Mouse (Mus musculus): ENCODE data around the gene Vwce. TPM values are rescaled to one million over a fixed set of nuclear protein-coding genes. Genes with fewer than 3 reads are reported as not detected.

Vwce gene
- total RNA-seq, 4 experiments from 2014 or later, result 0.64 to 0.96 (median 0.86) TPM

- no peak for DNase-seq (ENCODE audit: low spot score in 2 of 2)
Observed at GRCm38 (mm10) chr19:10640589-10641378, 6.8 kb downstream of the Vwce start.

DNA sequence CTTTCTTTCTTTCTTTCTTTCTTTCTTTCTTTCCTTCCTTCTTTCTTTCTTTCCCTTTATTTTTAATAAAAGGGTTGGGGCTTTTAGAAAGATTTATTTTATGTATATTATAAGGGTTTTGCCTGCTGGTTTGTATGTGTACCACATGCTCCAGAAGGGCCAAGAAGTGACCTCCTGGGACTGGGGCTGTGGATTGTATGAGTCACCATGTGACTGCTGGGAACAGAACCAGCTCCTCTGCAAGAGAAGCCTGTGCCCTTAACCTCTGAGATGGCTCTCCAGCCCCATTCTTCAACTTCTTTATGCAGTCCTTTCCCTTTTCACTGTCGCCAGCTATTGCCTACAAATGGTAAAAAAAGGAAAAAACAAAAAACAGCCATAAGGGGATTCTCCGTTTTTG lies 11.6 kb downstream of the Vwce start:
- DNase-seq (ENCODE audit: low spot score in 2 of 2), result no peak

DNA sequence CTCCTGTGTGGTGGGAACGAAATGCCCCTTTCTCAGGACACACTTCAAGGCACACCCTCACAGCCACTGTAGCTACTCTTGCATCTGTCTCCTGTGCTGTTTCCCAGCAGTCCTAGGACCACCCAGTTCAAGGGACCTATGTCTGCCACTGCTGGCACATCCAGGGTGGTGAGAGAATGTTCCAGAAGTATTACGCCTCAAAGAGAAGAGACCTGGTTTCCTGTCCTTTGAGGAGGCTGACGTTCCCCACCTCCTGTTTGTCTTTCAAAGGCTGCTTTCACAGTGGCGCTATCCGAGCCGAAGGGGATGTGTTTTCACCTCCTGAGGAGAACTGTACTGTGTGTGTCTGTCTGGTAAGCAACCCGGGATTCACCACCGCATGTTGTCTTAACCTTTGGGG lies 14.1 kb downstream of the Vwce start:
- no peak for DNase-seq (ENCODE audit: low spot score in 2 of 2)

DNA sequence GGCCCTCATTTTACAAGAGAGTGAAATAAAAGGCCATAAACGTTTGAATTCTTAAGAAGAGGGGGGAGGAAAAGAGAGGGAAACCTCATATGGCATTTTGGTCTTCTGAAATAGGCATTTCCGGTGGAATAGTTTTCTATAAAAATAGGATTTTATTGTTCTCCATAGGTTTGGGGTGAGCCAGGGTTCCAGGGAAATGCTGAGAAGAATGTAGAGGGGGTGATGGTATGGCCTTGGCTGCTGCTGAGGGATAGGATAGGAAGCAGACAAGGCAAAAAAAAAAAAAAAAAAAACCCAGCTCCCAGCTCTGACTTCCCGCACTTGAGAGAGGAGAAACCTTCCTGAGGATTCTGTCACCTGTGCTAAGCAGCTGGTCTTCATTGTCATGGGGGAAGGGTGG lies 22.0 kb downstream of the Vwce start:
- no peak for DNase-seq (ENCODE audit: low spot score in 2 of 2)

DNA sequence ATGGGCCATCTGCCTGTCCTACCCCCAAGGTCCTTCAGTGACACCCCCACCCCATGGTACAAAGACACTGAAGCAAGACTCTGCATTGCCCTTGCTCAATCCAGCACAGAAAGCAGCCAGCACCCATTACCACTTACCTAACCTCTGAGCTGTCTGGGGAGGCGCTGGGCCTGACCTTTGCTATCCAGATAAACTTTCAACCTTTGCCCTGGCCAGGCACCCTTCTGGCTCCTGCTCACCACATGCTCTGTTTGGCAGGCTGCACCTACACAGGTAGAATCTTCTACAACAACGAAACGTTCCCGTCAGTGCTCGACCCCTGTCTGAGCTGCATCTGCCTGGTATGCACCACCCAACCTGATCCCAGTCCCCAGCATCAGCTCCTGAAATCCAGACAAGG lies 23.7 kb downstream of the Vwce start:
- no peak for DNase-seq (ENCODE audit: low spot score in 2 of 2)

GRCm38 (mm10) chr19:10658406-10658805 lies 24.4 kb downstream of the Vwce start:
- no peak for DNase-seq (ENCODE audit: low spot score in 2 of 2)

GRCm38 (mm10) chr19:10661373-10661772 lies 27.4 kb downstream of the Vwce start:
- no peak for DNase-seq (ENCODE audit: low spot score in 2 of 2)

- no peak for DNase-seq (ENCODE audit: low spot score in 2 of 2)
Observed at GRCm38 (mm10) chr19:10661919-10662318, 27.9 kb downstream of the Vwce start.

DNA sequence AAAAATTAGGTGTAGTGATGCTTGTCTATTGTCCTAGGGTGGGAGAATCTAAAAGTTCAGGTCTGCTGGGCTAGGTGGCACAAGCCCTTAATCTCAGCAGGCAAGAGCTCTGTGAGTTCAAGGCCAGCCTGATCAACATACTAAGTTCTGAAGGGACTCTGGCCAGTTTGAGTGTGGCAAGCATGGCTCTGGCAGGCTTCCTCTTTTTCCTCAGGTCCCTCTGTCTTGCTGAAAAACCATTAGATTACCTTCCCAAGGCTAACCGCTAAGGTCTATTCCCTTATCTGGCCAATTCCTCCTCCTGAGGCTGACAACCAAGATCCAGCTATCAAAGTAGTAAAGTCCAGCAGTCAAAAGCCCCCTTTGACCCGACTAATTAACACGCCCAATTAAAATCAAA lies 28.7 kb downstream of the Vwce start:
- DNase-seq (ENCODE audit: low spot score in 2 of 2), result no peak

DNA sequence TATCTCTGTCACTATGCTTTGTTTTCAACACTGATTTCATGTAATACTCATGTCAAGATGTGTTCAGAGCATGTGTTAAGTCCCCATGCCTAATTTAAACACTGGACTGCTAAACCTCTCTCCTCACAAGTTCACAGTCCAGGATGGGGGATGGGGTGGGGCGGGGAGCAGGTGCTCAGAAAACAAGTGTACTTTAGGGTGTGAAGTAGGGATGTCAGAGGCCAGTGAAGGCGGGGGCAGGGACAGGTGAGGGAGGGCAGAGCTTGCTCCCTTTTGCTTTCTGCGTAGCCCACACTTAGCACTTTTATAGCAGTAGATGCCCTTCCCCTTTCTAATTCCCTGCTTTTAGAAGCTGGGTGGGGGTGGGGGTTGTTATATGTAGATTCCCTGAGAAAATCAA lies 31.1 kb downstream of the Vwce start:
- DNase-seq (ENCODE audit: low spot score in 2 of 2), result no peak

GRCm38 (mm10) chr19:10665499-10665898 lies 31.5 kb downstream of the Vwce start:
- DNase-seq (ENCODE audit: low spot score in 2 of 2), result peak in 1 of 2 experiments; percentile 74

- no peak for DNase-seq (ENCODE audit: low spot score in 2 of 2)
Observed at GRCm38 (mm10) chr19:10671319-10671718, 37.3 kb downstream of the Vwce start.

GRCm38 (mm10) chr19:10671854-10672417 lies 37.9 kb downstream of the Vwce start:
- no peak for DNase-seq (ENCODE audit: low spot score in 2 of 2)

DNA sequence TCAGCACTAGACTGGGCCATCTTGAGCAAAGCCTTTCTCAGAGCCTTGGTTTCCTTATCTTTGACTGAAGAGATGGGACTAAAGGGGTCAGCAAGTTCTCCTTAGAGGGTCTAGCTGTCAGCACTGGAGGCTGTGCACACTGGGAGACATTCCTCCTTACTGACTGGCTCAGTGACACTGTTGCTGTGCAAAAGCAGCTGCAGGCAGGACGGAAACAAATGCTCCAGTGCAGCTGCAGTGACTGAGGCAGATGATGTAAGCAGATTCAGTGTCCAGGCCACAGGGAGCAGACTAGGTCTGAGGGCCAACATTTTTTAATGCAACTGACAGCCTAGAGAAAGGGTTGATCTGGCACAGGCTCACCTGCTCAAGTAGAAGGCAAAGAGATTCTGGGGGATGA lies 39.3 kb downstream of the Vwce start:
- DNase-seq (ENCODE audit: low spot score in 2 of 2), result no peak

- DNase-seq (ENCODE audit: low spot score in 2 of 2), result no peak
Observed at GRCm38 (mm10) chr19:10676656-10677055, 42.6 kb downstream of the Vwce start.

- peak; percentile 59 to 86 for DNase-seq (ENCODE audit: low spot score in 2 of 2)
Observed at GRCm38 (mm10) chr19:10677915-10678771, 44.1 kb downstream of the Vwce start, which contains the start of gene Pga5. Pga5 (minus strand) TSS chr19:10678071.

DNA sequence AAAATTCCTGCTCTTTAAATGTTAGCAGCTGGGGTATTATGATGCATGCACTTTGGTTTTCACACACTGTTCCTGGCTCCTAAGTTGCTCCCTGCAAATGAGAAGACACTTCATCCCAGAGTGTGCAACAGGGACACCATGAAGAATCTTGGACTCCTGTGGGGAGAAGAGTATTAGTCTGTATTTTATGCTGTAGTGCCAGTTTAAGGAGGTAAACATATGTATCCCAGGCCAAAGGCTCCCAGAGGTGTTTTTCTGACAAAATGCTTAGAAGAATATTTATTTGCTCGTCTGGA lies 44.7 kb downstream of the Vwce start:
- DNase-seq (ENCODE audit: low spot score in 2 of 2), result no peak

GRCm38 (mm10) chr19:10681571-10681970 lies 47.6 kb downstream of the Vwce start:
- DNase-seq (ENCODE audit: low spot score in 2 of 2), result no peak

DNA sequence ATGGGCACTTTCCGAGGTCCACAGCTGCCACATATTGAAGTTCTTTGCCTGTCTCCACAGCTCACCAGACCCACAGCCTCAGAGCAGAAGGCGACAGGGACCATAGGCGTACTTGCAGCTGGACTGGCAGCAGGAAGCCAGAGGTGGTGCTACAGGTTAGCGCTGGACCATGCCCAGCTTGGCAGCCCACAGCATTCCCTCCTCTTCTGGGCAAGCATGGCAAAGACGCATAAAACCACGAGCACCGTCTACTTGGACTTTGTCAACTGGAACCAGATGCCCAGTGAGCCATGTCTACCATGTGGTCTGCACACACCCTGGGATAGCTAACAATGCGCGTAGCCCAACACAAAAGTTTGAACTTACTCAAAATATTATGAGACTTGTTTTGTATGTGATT lies 51.1 kb downstream of the Vwce start:
- no peak for DNase-seq (ENCODE audit: low spot score in 2 of 2)

DNA sequence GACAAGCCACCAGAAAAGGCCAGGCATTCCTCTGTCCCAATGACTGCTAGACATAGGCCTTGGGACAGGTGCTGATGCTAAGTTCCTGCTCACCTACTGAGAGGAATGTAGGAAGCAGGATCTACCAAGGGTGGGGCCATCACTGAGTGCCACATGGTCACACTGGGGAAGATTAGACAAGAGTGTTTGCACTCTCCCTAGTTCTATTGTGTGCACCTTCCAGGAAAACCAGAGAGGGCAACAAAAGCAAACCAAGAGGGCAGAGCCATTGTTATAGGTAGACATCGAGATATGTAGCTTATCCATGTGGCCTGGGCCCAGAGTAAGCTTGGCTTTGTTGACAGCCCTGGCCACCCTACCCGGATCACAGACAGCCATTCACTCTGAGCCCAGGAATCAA lies 51.7 kb downstream of the Vwce start:
- DNase-seq (ENCODE audit: low spot score in 2 of 2), result no peak

DNA sequence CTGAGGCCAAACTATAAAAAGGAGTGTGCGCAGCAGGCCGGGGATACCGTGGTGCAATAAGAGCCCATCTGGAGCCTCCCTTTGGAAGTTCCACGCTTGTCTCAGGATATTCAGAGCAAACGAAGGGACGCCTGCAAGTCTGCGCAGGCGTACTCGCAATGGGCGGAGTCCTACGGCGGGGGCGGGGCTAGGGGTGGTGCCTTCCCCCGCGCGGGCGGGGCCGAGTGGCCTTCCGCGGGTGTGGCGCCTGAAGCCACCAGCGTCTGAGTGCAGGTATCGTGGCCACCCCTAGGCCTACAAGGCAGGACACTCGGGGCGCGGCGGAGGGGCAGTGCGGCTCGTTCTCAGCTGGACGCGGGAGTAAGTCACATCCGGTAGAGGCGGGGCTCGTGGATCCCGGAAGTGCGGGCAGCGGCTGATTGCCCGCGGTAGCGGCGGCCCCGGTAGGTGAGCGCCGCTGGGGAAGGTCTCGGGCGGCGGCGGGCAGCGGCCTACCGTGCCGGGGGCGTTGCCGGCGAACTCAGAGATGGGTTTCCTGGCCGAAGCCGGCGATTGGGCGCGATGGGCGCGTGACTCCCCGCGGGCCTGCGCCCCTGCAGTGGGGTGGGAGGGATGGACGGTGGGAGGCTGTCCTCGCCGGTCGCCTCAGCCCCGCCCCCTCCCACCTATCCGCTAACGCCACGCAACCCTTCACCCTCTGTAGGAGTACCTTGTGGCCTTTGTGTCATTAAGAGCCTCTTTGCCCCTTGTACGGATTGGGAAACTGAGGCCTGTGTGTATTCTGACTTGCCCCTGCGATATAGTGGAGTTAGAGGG lies 54.7 kb downstream of the Vwce start, which contains the start of gene Vps37c:
Gene Vps37c, plus strand, starts transcription at position 199 of the 816 bp plus-strand sequence.
- DNase-seq (ENCODE audit: low spot score in 2 of 2), result peak; percentile 89 to 90
